Mouse (Mus musculus) lung, postnatal 0 days (tissue): Measurements from ENCODE around the gene Tapbpl.

ENCODE experiments used
- CTCF ChIP-seq: IDR thresholded peaks from 2 replicates; pipeline ENCODE4 v1.5.1; 2016; ENCODE audit warnings: antibody characterized with exemption, mild to moderate bottlenecking
- EP300 ChIP-seq: IDR thresholded peaks from 2 replicates; pipeline ENCODE4 v1.6.1; 2016; ENCODE audit warnings: antibody characterized with exemption, mild to moderate bottlenecking, control low read depth

- TF ChIP-seq CTCF (no peak), EP300 (no peak)
Observed at GRCm38 (mm10) chr6:125260006-125260555, 28.4 kb upstream of the Tapbpl start.
